Mouse (Mus musculus): ENCODE measurements around the gene AC140267.1.
A peak's percentile ranks its signal among the peaks of the same experiment; 100 is the strongest.

DNA sequence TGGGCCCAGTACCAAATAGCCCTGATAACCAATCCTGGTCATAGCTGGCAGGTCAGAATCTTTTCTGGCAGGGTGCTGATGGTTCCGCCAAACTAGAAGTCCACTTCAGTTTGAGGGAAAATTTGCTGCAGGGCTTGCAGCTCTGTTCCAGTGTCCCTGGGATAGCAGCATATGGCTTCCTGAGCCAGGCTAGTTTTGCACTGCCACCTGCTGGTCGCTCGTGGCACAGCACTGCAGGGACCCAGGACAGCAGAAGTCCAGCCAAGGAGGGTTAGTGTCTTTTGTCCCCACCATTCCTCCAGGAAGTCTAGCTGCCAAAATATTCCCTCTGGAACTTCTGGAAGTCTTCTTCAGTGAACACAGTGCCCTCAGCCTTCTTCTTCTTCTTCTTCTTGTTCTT lies 25.0 kb downstream of the AC140267.1 start:
- peak; percentile 99 for TF ChIP-seq CTCF (IDR thresholded peaks at IDR 0.05; ENCODE audit: low read depth, low read length)
- TF ChIP-seq POLR2A (IDR thresholded peaks at IDR 0.05; ENCODE audit: extremely low read depth, insufficient read depth, low read length) = no peak
